14 mouse cellular contexts compared by ENCODE assay signal in the genomic region with DNA sequence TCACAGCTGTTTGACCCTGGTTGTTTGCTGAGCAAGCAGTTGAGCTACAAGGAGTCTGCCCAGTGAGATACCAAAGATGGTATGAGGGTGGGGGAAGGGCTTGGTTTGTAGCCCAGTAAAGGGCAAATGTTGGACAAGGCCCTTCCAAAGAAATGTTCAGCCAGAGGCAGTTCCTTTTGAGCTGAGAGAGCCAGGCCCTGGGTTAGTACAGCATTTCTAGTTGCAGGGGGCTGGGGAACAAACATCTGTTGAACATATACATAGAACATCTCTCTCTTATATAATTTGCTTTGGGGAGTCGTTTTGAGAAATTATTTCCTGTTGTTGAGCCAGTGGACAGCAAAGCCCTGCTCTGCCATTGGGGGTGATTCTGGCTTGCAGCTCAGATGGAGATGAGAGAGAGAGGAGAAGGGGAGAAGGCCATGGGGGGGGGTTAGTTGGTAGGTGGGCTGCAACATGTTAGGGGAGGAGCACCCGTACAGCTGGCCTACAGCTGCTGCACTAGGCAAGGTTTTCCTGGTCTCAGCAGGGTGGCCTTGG. TPM values are rescaled to one million over a fixed set of nuclear protein-coding genes. Genes with fewer than 3 reads are reported as not detected.
DNase-seq lines count a peak whose midpoint lies in the region; ATAC-seq and TF ChIP-seq lines count a peak whose summit lies in the region.
"Had no signal": no experiment of that assay in that cellular context is flagged by ENCODE, and none has a peak within 500 bp of the region (broad histone marks: within the 10 kb centered on the region; RNA-seq: fewer than 3 reads in every experiment).

No protein-coding gene starts in this region.

- H3K4me2 ChIP-seq in kidney, embryonic 15.5 days, result no peak overlapping the region
- no peak overlapping the region for H3K4me2 ChIP-seq in stomach, postnatal 0 days (replicated peaks; ENCODE audit: low read depth)
- H3K4me2 ChIP-seq: midbrain, embryonic 12.5 days had no signal

- 60% methylated on average over 2 of the region's 2 CpGs for WGBS in kidney, embryonic 15.5 days
- WGBS in stomach, postnatal 0 days, result 37% methylated on average over 2 of the region's 2 CpGs

- ATAC-seq in kidney, embryonic 15.5 days (replicated peaks; ENCODE audit: low FRiP score), result 0 out of 2 replicates have a peak, but pooled peaks have one; percentile 19
- peak; percentile 11; the same call in 1 of the 2 replicates for ATAC-seq in stomach, postnatal 0 days (ENCODE audit: low FRiP score, low TSS enrichment)
- ATAC-seq in frontal cortex, adult (ENCODE audit: low TSS enrichment), result no peak
- ATAC-seq: activated CD4-positive, CD25-positive, alpha-beta regulatory T cell, adult 4 months; forebrain, embryonic 14.5 days; hindbrain, embryonic 16.5 days had no signal

- no peak for TF ChIP-seq EP300 in stomach, postnatal 0 days (optimal IDR thresholded peaks at IDR 0.05)

- no peaks in the 10 kb centered on the region for H3K27me3 ChIP-seq in kidney, embryonic 15.5 days
- H3K27me3 ChIP-seq in stomach, postnatal 0 days (ENCODE audit: control insufficient read depth, insufficient read depth, low read length), result no peaks in the 10 kb centered on the region
- H3K27me3 ChIP-seq: midbrain, embryonic 12.5 days had no signal

- no peak for TF ChIP-seq CTCF in stomach, postnatal 0 days (IDR thresholded peaks at IDR 0.05; ENCODE audit: low read depth)

- no peaks in the 10 kb centered on the region for H3K9me3 ChIP-seq in kidney, embryonic 15.5 days (replicated peaks)
- no peaks in the 10 kb centered on the region for H3K9me3 ChIP-seq in stomach, postnatal 0 days (ENCODE audit: control insufficient read depth, low read length)
- H3K9me3 ChIP-seq: midbrain, embryonic 12.5 days had no signal

- H3K27ac ChIP-seq in kidney, embryonic 15.5 days, result peak overlapping the region; percentile 71
- peak overlapping the region; percentile 67 for H3K27ac ChIP-seq in stomach, postnatal 0 days (replicated peaks)
- H3K27ac ChIP-seq: midbrain, embryonic 12.5 days had no signal

- peak; percentile 33 to 39 for DNase-seq in gastrocnemius, adult 8-10 months (ENCODE audit: low spot score in 2 of 2)
- DNase-seq in gastrocnemius, postnatal 4 days (ENCODE audit: low spot score in 2 of 2), result no peak
- peak; percentile 52 for DNase-seq in ovary, adult 18-20 months (ENCODE audit: low spot score)
- DNase-seq in ovary, postnatal 36 days (ENCODE audit: low spot score), result no peak
- DNase-seq in stomach, postnatal 0 days (ENCODE audit: low spot score), result no peak
- no peak for DNase-seq in spleen, postnatal 36 days (ENCODE audit: low spot score in 2 of 2)
- DNase-seq: cerebellum, postnatal 10 days; thymus, adult 18-20 months had no signal

- H3K4me3 ChIP-seq in kidney, embryonic 15.5 days (replicated peaks), result no peak overlapping the region
- no peak overlapping the region for H3K4me3 ChIP-seq in stomach, postnatal 0 days (ENCODE audit: low read depth, low read length)
- H3K4me3 ChIP-seq: midbrain, embryonic 12.5 days had no signal

- H3K4me1 ChIP-seq in kidney, embryonic 15.5 days, result peaks cover 30% of the 10 kb centered on the region
- peaks cover 6% of the 10 kb centered on the region; the same call in 1 of the 2 replicates for H3K4me1 ChIP-seq in stomach, postnatal 0 days (replicated peaks; ENCODE audit: control insufficient read depth, insufficient read depth)
- H3K4me1 ChIP-seq: midbrain, embryonic 12.5 days had no signal

- H3K9ac ChIP-seq in kidney, embryonic 15.5 days, result no peak overlapping the region
- no peak overlapping the region for H3K9ac ChIP-seq in stomach, postnatal 0 days (ENCODE audit: low read length)
- H3K9ac ChIP-seq: midbrain, embryonic 12.5 days had no signal

- H3K36me3 ChIP-seq in kidney, embryonic 15.5 days, result no peaks in the 10 kb centered on the region
- H3K36me3 ChIP-seq in stomach, postnatal 0 days (ENCODE audit: control insufficient read depth, insufficient read depth, low read length), result no peaks in the 10 kb centered on the region
- H3K36me3 ChIP-seq: midbrain, embryonic 12.5 days had no signal

RNA-seq across cellular contexts. Expression of a gene that starts 33.2 kb away (rescaled TPM):
- total RNA-seq in gastrocnemius, adult 8-10 months (2022), result 1 to 10 TPM; 3.5 to 4.9 (median 4.7) TPM
- total RNA-seq in gastrocnemius, postnatal 4 days (2021), result 10 to 100 TPM; 38.0 to 42.3 TPM
- polyA plus RNA-seq in kidney, embryonic 15.5 days (2015; fragmentation: Nextera tagmentation; extraction: Ambion mirVana), result 4.7 and 5.8 TPM in 2 replicates
- polyA plus RNA-seq in stomach, postnatal 0 days (2015; fragmentation: Nextera tagmentation; extraction: Ambion mirVana), result 10.3 and 12.2 TPM in 2 replicates
- polyA plus RNA-seq: activated CD4-positive, CD25-positive, alpha-beta regulatory T cell, adult 4 months had no signal

Comparison
In these comparisons a context has a peak if more than half of its experiments do, and no peak if none do; other contexts are left out.
1. DNase-seq: peak in gastrocnemius, adult 8-10 months (2 of 2) and ovary, adult 18-20 months (single experiment); none in gastrocnemius, postnatal 4 days (0 of 2), ovary, postnatal 36 days (single experiment), stomach, postnatal 0 days (single experiment) and spleen, postnatal 36 days (0 of 2).
2. RNA of a gene that starts 33.2 kb away (total RNA-seq): 38.0 to 42.3 TPM in gastrocnemius, postnatal 4 days; 3.5 to 4.9 TPM in gastrocnemius, adult 8-10 months; every median in the first group is over 4 times any median in the second.